Mouse (Mus musculus): ENCODE measurements around the gene Mgst1. TPM values are rescaled to one million over a fixed set of nuclear protein-coding genes. Genes with fewer than 3 reads are reported as not detected.
A peak's percentile ranks its signal among the peaks of the same experiment; 100 is the strongest.

Mgst1 gene
- 50.4 and 65.1 TPM in 2 replicates for polyA plus RNA-seq (2015; fragmentation: Nextera tagmentation; extraction: Ambion mirVana)

DNA sequence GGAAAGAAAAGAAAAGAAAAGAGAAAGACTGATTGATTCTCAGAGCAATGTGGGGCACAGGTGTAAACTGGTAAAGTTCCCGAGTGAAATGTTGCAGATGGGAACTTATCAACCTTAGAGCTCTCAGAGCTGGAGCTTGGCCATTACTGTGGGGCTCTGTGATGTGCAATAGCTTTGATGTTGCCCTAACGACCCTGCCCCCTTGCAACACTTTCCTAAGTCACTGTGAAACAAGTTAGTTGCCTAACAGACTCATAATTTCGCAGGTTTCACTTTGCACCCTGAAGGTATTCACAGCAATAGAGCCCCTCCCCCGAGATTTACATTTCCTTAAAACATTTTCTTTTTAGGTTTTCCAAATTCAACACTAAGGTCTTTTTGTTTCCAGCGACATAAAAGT, at the start of gene Mgst1:
TSS of gene Mgst1 (plus strand) at position 387 of the 400 bp plus-strand sequence.
- H3K9ac ChIP-seq (ENCODE audit: low read depth, low read length): peak within 1 kb of the TSS; percentile 64
- H3K4me2 ChIP-seq (ENCODE audit: low read length): peak within 1 kb of the TSS; percentile 85
- 4% methylated on average over 5 of the region's 5 CpGs for WGBS
- 0 out of 2 replicates have a peak, but pooled peaks have one; percentile 30 for ATAC-seq
- H3K9me3 ChIP-seq (replicated peaks; ENCODE audit: control insufficient read depth, low read length, poor library complexity, severe bottlenecking): no peaks in the 10 kb centered on the region
- peak within 1 kb of the TSS; percentile 44 for H3K4me3 ChIP-seq (ENCODE audit: low read depth, low read length)
- H3K27me3 ChIP-seq (ENCODE audit: control insufficient read depth, insufficient read depth, low read depth, low read length): no peaks in the 10 kb centered on the region
- H3K4me1 ChIP-seq (ENCODE audit: control insufficient read depth, insufficient read depth, low read length): peaks cover 9% of the 10 kb centered on the region
- no peak within 1 kb of the TSS for H3K27ac ChIP-seq (ENCODE audit: low read length)
- H3K36me3 ChIP-seq (ENCODE audit: control insufficient read depth, insufficient read depth, low read length): no peaks in the 10 kb centered on the region

DNA sequence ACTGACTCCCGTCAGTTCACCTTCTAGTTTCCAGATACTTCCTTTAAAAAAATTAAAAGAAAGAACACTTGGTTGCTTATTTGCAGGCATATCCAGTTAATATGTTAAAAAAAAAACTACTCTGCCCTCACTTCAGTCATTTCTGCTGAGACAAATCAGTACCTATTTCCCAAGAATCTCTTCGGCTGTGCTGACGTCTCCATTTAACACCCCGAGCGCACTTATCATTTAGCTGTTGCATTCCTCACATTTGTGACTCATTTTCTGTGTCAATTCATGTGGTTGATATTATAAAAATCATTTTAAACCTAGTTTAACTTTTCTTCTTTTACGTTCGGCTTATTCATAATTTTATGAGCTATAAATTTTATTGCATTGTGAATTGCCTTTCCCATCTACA, 47.7 kb upstream of the Mgst1 start:
- H3K9me3 ChIP-seq (replicated peaks; ENCODE audit: control insufficient read depth, low read length, poor library complexity, severe bottlenecking): no peaks in the 10 kb centered on the region
- H3K36me3 ChIP-seq (ENCODE audit: control insufficient read depth, insufficient read depth, low read length): no peaks in the 10 kb centered on the region
- no peaks in the 10 kb centered on the region for H3K4me1 ChIP-seq (ENCODE audit: control insufficient read depth, insufficient read depth, low read length)
- H3K4me2 ChIP-seq (ENCODE audit: low read length): no peak overlapping the region
- no peak overlapping the region for H3K4me3 ChIP-seq (ENCODE audit: low read depth, low read length)
- ATAC-seq: no peak
- no peaks in the 10 kb centered on the region for H3K27me3 ChIP-seq (ENCODE audit: control insufficient read depth, insufficient read depth, low read depth, low read length)
- no peak overlapping the region for H3K27ac ChIP-seq (ENCODE audit: low read length)
- no peak overlapping the region for H3K9ac ChIP-seq (ENCODE audit: low read depth, low read length)
- 89% methylated on average over 7 of the region's 7 CpGs for WGBS

DNA sequence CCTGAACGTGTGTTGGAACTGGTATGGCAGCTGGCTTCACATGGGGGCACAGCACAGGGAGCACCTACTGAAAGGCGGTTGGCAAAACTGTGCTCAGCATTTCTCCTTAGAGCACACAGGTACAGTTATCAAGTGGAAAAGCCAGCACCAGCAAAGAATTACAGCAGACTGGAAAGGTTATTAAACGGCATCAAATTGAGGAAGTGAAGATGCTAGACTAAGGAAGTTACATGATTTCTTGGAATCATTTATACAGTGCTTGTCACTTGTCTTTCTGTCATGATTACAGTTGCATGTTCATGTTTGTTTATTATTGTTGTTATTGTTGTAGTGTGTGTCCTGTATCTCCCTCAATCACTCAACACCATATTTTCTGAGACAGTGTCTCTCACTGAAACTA, 45.1 kb upstream of the Mgst1 start:
- Histone ChIP-seq H3K27ac (ENCODE audit: low read length) (no peak overlapping the region), H3K4me3 (ENCODE audit: low read depth, low read length) (no peak overlapping the region), H3K27me3 (ENCODE audit: control insufficient read depth, insufficient read depth, low read depth, low read length) (no peaks in the 10 kb centered on the region), H3K9me3 (replicated peaks; ENCODE audit: control insufficient read depth, low read length, poor library complexity, severe bottlenecking) (no peaks in the 10 kb centered on the region), H3K4me2 (ENCODE audit: low read length) (no peak overlapping the region), H3K36me3 (ENCODE audit: control insufficient read depth, insufficient read depth, low read length) (no peaks in the 10 kb centered on the region), H3K4me1 (ENCODE audit: control insufficient read depth, insufficient read depth, low read length) (no peaks in the 10 kb centered on the region), H3K9ac (ENCODE audit: low read depth, low read length) (no peak overlapping the region)
- no peak for ATAC-seq
- WGBS: 93% methylated on average over 3 of the region's 3 CpGs

DNA sequence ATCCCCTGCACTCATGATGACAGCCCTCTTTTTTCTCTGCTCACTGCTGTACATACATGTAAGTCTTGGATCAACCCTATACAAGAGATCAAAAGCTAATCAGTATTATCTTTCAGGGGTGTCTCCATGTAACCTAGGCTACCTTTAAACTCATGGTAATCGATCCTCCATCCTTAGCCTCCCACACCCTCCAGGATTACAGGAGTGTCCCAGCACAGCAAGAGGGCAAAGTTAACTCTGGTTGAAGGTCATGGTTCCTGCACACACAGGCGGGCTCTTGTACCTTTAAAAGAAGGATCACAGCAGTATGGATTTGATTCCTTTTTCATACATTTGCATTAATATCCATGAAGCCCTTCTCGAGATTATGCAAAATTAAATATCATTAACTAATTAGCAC, 40.5 kb upstream of the Mgst1 start:
- ATAC-seq: no peak
- Histone ChIP-seq H3K4me1 (ENCODE audit: control insufficient read depth, insufficient read depth, low read length) (no peaks in the 10 kb centered on the region), H3K27me3 (ENCODE audit: control insufficient read depth, insufficient read depth, low read depth, low read length) (no peaks in the 10 kb centered on the region), H3K36me3 (ENCODE audit: control insufficient read depth, insufficient read depth, low read length) (no peaks in the 10 kb centered on the region), H3K4me2 (ENCODE audit: low read length) (no peak overlapping the region), H3K9me3 (replicated peaks; ENCODE audit: control insufficient read depth, low read length, poor library complexity, severe bottlenecking) (no peaks in the 10 kb centered on the region), H3K4me3 (ENCODE audit: low read depth, low read length) (no peak overlapping the region), H3K9ac (ENCODE audit: low read depth, low read length) (no peak overlapping the region), H3K27ac (ENCODE audit: low read length) (no peak overlapping the region)
- 66% methylated on average over 3 of the region's 3 CpGs for WGBS

DNA sequence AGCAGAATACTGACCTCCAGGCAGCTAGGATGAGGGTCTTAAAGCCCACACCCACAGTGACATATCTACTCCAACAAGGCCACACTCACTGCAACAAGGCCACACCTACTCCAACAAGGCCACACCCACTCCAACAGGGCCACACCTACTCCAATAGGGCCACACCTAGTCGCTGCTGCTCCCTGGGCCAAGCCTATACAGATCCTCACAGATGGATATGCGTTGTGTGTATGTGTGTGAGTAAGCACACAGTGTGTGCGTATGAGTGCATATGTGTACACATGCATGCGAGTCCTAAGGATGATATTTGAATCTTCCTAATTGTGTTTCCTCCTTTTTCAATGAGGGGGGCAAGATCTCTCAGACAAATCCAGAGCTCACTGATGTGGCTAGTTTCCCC, 38.3 kb upstream of the Mgst1 start:
- H3K4me3 ChIP-seq (ENCODE audit: low read depth, low read length): no peak overlapping the region
- no peak for ATAC-seq
- H3K4me1 ChIP-seq (ENCODE audit: control insufficient read depth, insufficient read depth, low read length): no peaks in the 10 kb centered on the region
- 91% methylated on average over 4 of the region's 4 CpGs for WGBS
- no peak overlapping the region for H3K9ac ChIP-seq (ENCODE audit: low read depth, low read length)
- H3K27me3 ChIP-seq (ENCODE audit: control insufficient read depth, insufficient read depth, low read depth, low read length): no peaks in the 10 kb centered on the region
- H3K9me3 ChIP-seq (replicated peaks; ENCODE audit: control insufficient read depth, low read length, poor library complexity, severe bottlenecking): no peaks in the 10 kb centered on the region
- H3K36me3 ChIP-seq (ENCODE audit: control insufficient read depth, insufficient read depth, low read length): no peaks in the 10 kb centered on the region
- H3K27ac ChIP-seq (ENCODE audit: low read length): no peak overlapping the region
- no peak overlapping the region for H3K4me2 ChIP-seq (ENCODE audit: low read length)

DNA sequence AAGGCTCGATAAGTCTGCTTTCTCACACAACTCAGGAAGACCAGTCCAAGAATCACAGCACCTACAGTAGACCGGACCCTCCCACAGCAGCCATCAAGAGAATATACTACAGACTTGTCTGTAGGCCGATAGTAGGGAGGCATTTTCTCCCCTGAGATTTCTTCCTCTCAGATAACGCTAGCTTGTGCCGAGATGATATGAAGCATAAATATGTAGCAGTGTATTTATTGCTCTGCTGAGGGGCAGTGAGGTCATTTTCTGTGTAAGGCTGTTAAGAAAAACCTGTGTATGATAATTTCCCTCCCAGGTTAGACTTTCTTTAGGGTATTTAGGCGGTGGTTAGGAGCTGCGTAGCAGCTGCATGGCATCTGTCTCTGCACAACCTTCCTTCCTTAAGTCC, 37.2 kb upstream of the Mgst1 start:
- H3K4me3 ChIP-seq (ENCODE audit: low read depth, low read length): no peak overlapping the region
- H3K4me1 ChIP-seq (ENCODE audit: control insufficient read depth, insufficient read depth, low read length): no peaks in the 10 kb centered on the region
- no peaks in the 10 kb centered on the region for H3K27me3 ChIP-seq (ENCODE audit: control insufficient read depth, insufficient read depth, low read depth, low read length)
- no peaks in the 10 kb centered on the region for H3K36me3 ChIP-seq (ENCODE audit: control insufficient read depth, insufficient read depth, low read length)
- no peak overlapping the region for H3K4me2 ChIP-seq (ENCODE audit: low read length)
- 79% methylated on average over 7 of the region's 7 CpGs for WGBS
- H3K9ac ChIP-seq (ENCODE audit: low read depth, low read length): no peak overlapping the region
- no peaks in the 10 kb centered on the region for H3K9me3 ChIP-seq (replicated peaks; ENCODE audit: control insufficient read depth, low read length, poor library complexity, severe bottlenecking)
- ATAC-seq: no peak
- no peak overlapping the region for H3K27ac ChIP-seq (ENCODE audit: low read length)

DNA sequence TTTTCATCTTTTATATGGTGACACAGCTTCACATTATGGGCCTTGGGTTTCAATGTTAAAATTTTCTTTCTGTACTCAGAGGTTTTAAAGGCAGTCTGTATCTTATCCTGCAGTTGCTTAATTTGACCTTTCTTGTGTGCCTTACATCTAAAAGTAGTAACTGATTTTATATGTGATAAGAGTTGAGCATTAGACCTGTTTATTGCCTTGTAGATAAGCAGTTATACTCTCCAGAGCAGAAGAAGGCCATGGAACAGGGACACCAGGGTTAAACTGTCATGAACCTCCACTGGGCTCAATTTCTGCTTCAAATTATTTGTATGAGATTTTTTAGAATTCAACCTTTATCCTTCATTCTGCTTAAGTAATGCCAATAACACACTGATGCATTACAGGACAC, 35.6 kb upstream of the Mgst1 start:
- H3K27ac ChIP-seq (ENCODE audit: low read length): no peak overlapping the region
- H3K36me3 ChIP-seq (ENCODE audit: control insufficient read depth, insufficient read depth, low read length): no peaks in the 10 kb centered on the region
- H3K4me3 ChIP-seq (ENCODE audit: low read depth, low read length): no peak overlapping the region
- H3K27me3 ChIP-seq (ENCODE audit: control insufficient read depth, insufficient read depth, low read depth, low read length): no peaks in the 10 kb centered on the region
- ATAC-seq: no peak
- no peak overlapping the region for H3K9ac ChIP-seq (ENCODE audit: low read depth, low read length)
- no peak overlapping the region for H3K4me2 ChIP-seq (ENCODE audit: low read length)
- no peaks in the 10 kb centered on the region for H3K9me3 ChIP-seq (replicated peaks; ENCODE audit: control insufficient read depth, low read length, poor library complexity, severe bottlenecking)
- no peaks in the 10 kb centered on the region for H3K4me1 ChIP-seq (ENCODE audit: control insufficient read depth, insufficient read depth, low read length)

DNA sequence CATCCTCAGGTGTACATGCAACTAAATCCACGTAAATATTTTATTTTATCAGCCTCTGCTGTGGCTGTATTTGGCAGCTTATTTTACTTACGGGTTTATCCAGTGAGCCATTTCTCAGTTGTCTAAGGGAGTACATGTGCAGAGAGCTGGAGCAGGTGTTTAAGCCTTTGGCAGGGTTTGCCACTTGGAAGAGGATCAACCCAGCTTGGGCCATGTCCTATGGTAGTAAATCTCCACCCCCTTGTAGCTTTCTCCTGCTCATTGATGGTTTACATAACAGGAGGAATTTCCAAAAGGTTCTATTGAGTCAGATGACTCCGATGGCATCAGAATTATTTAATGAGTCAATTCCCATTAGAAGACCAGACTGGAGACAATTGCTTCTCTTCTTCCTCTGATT, 22.6 kb upstream of the Mgst1 start:
- no peak overlapping the region for H3K4me3 ChIP-seq (ENCODE audit: low read depth, low read length)
- H3K27me3 ChIP-seq (ENCODE audit: control insufficient read depth, insufficient read depth, low read depth, low read length): no peaks in the 10 kb centered on the region
- WGBS: 92% methylated on average over 3 of the region's 3 CpGs
- no peak overlapping the region for H3K27ac ChIP-seq (ENCODE audit: low read length)
- H3K9ac ChIP-seq (ENCODE audit: low read depth, low read length): no peak overlapping the region
- H3K4me1 ChIP-seq (ENCODE audit: control insufficient read depth, insufficient read depth, low read length): no peaks in the 10 kb centered on the region
- no peak overlapping the region for H3K4me2 ChIP-seq (ENCODE audit: low read length)
- no peak for ATAC-seq
- H3K9me3 ChIP-seq (replicated peaks; ENCODE audit: control insufficient read depth, low read length, poor library complexity, severe bottlenecking): no peaks in the 10 kb centered on the region
- H3K36me3 ChIP-seq (ENCODE audit: control insufficient read depth, insufficient read depth, low read length): no peaks in the 10 kb centered on the region

DNA sequence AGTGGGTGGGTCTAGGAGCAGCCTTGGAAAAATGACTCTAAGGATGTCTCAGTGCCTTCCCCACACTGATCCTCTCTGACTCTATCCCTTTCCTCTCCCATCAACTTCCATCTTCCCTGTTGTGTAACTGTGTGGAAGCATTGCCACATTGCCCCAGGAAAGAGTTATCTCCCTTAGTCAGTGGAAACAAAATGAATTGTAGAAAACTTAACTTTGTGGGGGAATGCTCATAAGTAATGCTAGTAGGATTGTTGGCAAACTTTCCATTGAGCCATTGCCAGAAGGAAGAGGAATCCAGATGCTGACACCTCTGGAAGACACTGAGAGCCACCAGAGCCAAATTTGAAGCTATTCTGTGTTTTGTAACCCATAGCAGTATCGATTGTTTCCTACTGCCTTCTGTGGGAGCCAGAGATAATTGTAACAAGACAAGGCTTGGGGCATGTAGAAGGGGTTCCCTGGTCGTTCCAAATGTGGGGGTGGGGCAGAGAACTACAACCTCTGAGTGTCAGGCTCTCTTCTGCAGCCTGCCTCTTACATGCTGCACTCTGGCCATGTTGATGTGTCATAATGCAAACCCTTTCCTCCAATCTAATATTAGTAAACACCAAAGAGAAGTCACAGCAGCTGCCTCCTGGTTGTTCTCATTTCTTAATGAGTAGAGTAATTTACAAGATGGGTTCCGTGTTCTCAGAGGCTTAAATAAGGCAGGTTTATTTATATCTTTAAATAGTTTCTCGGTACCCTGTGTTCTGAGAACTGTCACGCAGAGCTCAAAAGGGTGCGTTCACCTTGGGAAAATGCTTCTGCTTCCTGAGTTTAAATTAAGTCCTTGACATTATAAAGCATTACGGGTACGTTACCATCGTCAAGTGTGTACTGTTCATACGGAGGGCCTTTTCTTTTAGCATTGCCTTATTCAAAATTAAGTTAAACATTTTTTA, 11.5 kb upstream of the Mgst1 start:
- no peaks in the 10 kb centered on the region for H3K9me3 ChIP-seq (replicated peaks; ENCODE audit: control insufficient read depth, low read length, poor library complexity, severe bottlenecking)
- no peak for ATAC-seq
- no peak overlapping the region for H3K4me3 ChIP-seq (ENCODE audit: low read depth, low read length)
- H3K27ac ChIP-seq (ENCODE audit: low read length): no peak overlapping the region
- 81% methylated on average over 10 of the region's 10 CpGs for WGBS
- no peak overlapping the region for H3K4me2 ChIP-seq (ENCODE audit: low read length)
- no peaks in the 10 kb centered on the region for H3K27me3 ChIP-seq (ENCODE audit: control insufficient read depth, insufficient read depth, low read depth, low read length)
- no peak overlapping the region for H3K9ac ChIP-seq (ENCODE audit: low read depth, low read length)
- peaks cover 2% of the 10 kb centered on the region; the same call in 1 of the 2 replicates for H3K4me1 ChIP-seq (ENCODE audit: control insufficient read depth, insufficient read depth, low read length)
- no peaks in the 10 kb centered on the region for H3K36me3 ChIP-seq (ENCODE audit: control insufficient read depth, insufficient read depth, low read length)
